Mouse (Mus musculus): ENCODE data around the gene Sox15.

DNA sequence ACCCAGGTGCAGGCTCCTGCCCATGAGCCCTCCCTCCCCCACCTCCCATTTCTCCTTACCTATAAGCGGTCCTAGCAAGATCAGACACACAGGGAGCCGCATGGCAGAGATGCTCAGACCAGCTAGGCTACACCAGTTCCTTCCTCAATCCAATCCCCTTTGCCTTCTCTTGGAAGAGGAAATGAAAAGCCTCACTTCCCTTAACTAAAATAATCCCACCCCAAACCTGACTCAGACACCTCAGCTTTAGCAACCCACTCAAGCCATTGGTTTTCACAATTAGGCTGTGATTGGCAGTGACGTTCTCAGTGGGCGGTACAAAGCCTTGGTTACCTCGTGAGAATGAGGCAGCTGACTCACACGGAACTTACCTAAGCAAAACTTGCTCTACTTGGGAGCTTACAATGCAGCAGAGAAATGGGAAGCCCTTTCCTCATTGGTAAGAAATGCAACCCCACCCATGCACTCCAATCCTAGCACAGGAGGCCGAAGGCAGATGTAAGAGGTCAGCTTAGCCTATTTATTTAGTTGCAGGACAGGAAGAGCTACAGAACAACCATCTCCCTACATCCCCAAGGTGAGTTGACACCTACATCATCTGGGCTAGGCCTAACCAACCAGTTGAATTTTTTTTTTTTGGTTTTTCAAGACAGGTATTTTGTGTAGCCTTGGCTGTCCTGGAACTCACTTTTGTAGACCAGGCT lies 11.0 kb downstream of the Sox15 start, which contains the start of gene Cd68:
- TF ChIP-seq CTCF (IDR thresholded peaks at IDR 0.05; ENCODE audit: low read depth) (no peak), EP300 (IDR thresholded peaks at IDR 0.05; ENCODE audit: low read depth) (no peak)
